Mouse (Mus musculus) bone marrow macrophage, adult 2 months (primary cell): ENCODE results near the gene Notch4.

Experiments
- CTCF ChIP-seq: IDR thresholded peaks from 2 replicates; pipeline ENCODE4 v1.5.1; 2012; ENCODE audit warnings: low read depth, mild to moderate bottlenecking, low read length, moderate library complexity
- POLR2A ChIP-seq: IDR thresholded peaks from 2 replicates; pipeline ENCODE4 v1.6.1; 2012; ENCODE audit warnings: mild to moderate bottlenecking, low read depth, low read length, borderline replicate concordance

DNA sequence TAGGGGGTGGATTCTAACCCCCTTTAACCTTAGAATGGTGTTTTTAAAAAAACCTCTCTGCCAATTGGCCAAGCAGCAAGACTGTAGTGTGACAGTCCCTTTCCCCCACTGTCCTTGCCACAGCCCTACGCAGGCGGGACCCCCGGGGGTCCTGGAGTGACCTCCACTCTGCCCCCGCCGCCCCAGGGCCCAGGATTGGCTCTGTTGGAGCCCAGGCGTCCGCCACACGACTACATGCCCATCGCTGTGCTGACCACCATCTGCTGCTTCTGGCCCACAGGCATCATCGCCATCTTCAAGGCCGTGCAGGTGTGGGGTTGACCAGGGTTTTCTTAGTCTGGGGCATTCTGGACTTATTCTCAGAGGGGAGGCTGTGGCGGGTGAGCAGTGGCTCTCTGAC is 67.6 kb downstream of the Notch4 start:
- TF ChIP-seq CTCF (no peak), POLR2A (no peak)
